Mouse (Mus musculus) embryonic facial prominence, embryonic 11.5 days (tissue): Measurements from ENCODE around the gene Uncx. TPM values are rescaled to one million over a fixed set of nuclear protein-coding genes. Genes with fewer than 3 reads are reported as not detected.
A peak's percentile ranks its signal among the peaks of the same experiment; 100 is the strongest.
"Not testable (repeated sequence)": the region's sequence is repeated elsewhere in the genome, so short reads cannot be mapped to it uniquely, and the experiment has no call there.

Experiments used
- ATAC-seq: fragments of 200-750 bp; cut with Nextera tagmentation; replicated peaks from 2 replicates; pipeline ENCODE4 v1.8.0; 2017; ENCODE audit warnings: low read depth; ENCODE audit not compliant: insufficient number of reproducible peaks, low FRiP score, low TSS enrichment
- DNase-seq: peaks from one replicate; pipeline ENCODE4 v3.0.0-alpha.2; 2015; ENCODE audit warnings: low spot score
- H3K27ac ChIP-seq: fragments of 300-500 bp; sonication (generic); replicated peaks from 2 replicates; pipeline ENCODE4 v1.5.1; 2014; ENCODE audit warnings: mild to moderate bottlenecking, low read depth, low read length, control low read depth
- H3K27me3 ChIP-seq: fragments of 300-500 bp; sonication (generic); 2 replicates; pipeline ENCODE4 v1.6.1; 2014; ENCODE audit warnings: mild to moderate bottlenecking, low read length, moderate library complexity, mixed read lengths; ENCODE audit not compliant: control insufficient read depth, insufficient read depth
- H3K36me3 ChIP-seq: fragments of 300-500 bp; sonication (generic); replicated peaks from 2 replicates; pipeline ENCODE4 v1.6.1; 2014; ENCODE audit warnings: low read depth, mild to moderate bottlenecking, low read length, moderate library complexity, mixed read lengths; ENCODE audit not compliant: control insufficient read depth, insufficient read depth
- H3K4me1 ChIP-seq: fragments of 300-500 bp; sonication (generic); 2 replicates; pipeline ENCODE4 v1.6.1; 2014; ENCODE audit warnings: low read length, mixed read lengths; ENCODE audit not compliant: control insufficient read depth, insufficient read depth
- H3K4me2 ChIP-seq: fragments of 300-500 bp; sonication (generic); 2 replicates; pipeline ENCODE4 v1.6.1; 2014; ENCODE audit warnings: low read depth, mild to moderate bottlenecking, control low read depth, low read length, moderate library complexity
- H3K4me3 ChIP-seq: fragments of 300-500 bp; sonication (generic); 2 replicates; pipeline ENCODE4 v1.5.1; 2014; ENCODE audit warnings: low read depth, low read length, control low read depth
- H3K9ac ChIP-seq: fragments of 300-500 bp; sonication (generic); replicated peaks from 2 replicates; pipeline ENCODE4 v1.6.1; 2014; ENCODE audit warnings: mild to moderate bottlenecking, control low read depth, low read length
- H3K9me3 ChIP-seq: fragments of 300-500 bp; sonication (generic); replicated peaks from 2 replicates; pipeline ENCODE4 v1.6.1; 2016; ENCODE audit warnings: mild to moderate bottlenecking, low read length, inconsistent platforms, mixed read lengths; ENCODE audit not compliant: control insufficient read depth
- WGBS: fragments of 180-500 bp; shearing (Covaris S2); extraction: QIAGEN DNeasy Blood & Tissue Kit; methylation state at CpG from one replicate; pipeline ENCODE4 v1.1.7; 2014; 5-methylcytosine and 5-hydroxymethylcytosine counted together
- polyA plus RNA-seq: library from polyadenylated mRNA; unstranded; fragments of >200 nt; fragmentation: Nextera tagmentation; extraction: Ambion mirVana; gene quantifications from 2 replicates; pipeline ENCODE4 v1.2.1, GENCODE M21; 2014

Uncx gene
- polyA plus RNA-seq, 1 experiment from 2014 or later, result 3.0 TPM

DNA sequence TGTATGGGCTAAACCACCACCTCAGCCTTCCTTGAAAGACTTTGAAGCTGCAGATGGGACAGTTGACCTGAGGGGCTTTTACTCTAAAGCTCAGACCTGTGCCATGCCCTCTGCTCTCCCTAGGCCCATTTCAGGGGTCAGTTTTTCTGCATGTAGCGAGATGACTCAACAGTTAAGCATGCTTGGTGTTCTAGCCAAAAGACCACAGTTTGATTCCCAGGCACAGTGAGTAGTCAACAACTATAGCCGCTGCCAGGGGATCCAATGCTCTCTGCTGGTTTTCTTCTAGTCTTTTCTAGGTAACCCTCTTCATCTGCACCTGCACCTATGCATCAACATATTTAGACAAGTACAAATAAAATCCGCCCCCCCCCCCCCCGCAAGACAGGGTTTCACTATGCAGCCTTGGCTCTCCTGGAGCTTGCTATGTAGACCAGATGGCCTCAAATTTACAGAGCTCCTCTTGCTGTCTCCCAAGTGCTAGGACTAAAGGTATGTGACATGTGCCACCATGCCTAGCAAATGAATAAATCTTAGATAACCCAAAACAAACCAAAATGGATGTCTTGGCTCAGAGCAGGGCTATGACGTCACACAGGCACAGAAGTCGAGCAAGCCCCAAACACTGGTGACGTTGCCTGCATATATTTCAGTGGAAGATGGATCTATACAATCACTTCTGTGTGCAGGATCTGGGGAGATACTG, 30.5 kb downstream of the Uncx start:
- Histone ChIP-seq H3K4me2 (no peak overlapping the region), H3K36me3 (no peaks in the 10 kb centered on the region), H3K9ac (no peak overlapping the region), H3K27me3 (no peaks in the 10 kb centered on the region), H3K4me1 (no peaks in the 10 kb centered on the region; the same call in 1 of the 2 replicates), H3K9me3 (no peaks in the 10 kb centered on the region; the same call in 1 of the 2 replicates), H3K4me3 (no peak overlapping the region), H3K27ac (no peak overlapping the region)
- ATAC-seq (no peak), DNase-seq (no peak)
- WGBS, result 78% methylated on average over 7 of the region's 7 CpGs

DNA sequence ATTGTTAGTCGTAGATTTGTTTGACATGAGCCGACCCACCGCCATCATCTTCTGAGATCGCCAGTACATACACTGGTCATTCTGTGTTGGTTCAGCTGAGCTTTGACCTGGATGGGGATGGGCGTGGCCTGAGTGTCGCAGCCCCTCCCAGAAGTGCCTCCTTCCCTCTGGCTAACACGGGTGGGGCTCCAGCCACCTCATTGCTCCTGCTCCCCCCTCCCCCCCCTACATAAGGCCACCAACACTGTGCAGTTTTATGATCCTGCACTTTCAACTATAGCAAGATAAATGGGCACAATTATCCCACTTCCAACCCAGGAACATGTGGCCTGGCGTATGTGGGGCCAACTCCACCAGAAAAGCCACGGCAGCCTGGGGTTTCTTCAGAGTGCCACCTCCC, 31.8 kb downstream of the Uncx start:
- Histone ChIP-seq H3K4me3 (no peak overlapping the region), H3K27me3 (peaks cover 6% of the 10 kb centered on the region), H3K9me3 (no peaks in the 10 kb centered on the region; the same call in 1 of the 2 replicates), H3K4me1 (no peaks in the 10 kb centered on the region; the same call in 1 of the 2 replicates), H3K9ac (no peak overlapping the region), H3K27ac (no peak overlapping the region), H3K36me3 (no peaks in the 10 kb centered on the region), H3K4me2 (no peak overlapping the region)
- 80% methylated on average over 9 of the region's 9 CpGs for WGBS
- ATAC-seq (no peak), DNase-seq (no peak)

DNA sequence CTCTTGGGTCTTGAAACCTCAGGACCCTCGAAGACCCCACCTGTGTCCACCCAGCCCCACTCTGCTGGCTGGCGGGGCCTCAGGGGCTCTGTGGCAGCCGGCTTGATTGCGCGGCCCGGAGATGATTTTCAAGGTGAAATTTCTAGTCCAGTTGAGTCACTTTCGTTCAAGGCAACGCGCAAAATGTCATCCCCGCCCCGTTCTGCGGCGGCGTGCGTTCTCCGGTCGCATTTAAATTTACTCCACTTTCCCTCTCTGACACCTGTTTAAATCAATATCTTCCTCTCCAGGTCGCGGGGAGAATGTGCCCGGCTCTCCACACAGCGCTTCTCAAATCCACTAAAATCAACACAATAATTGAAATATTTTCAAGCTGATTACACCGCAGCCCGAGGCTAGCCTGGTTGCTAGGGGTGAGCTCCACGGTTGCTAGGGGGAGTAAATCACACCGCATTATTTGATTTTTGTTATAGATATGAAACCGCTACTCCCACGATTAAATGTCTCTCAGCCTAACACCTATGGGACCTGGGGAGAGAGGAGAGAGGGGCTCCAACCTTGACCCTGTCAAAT, 37.0 kb downstream of the Uncx start:
- no peaks in the 10 kb centered on the region for H3K36me3 ChIP-seq
- H3K4me1 ChIP-seq, result no peaks in the 10 kb centered on the region; the same call in 1 of the 2 replicates
- DNase-seq (no peak), ATAC-seq (no peak)
- no peak overlapping the region for H3K4me2 ChIP-seq
- 26% methylated on average over 27 of the region's 27 CpGs for WGBS
- no peak overlapping the region for H3K9ac ChIP-seq
- peaks cover 49% of the 10 kb centered on the region for H3K27me3 ChIP-seq
- H3K9me3 ChIP-seq, result no peaks in the 10 kb centered on the region; the same call in 1 of the 2 replicates
- H3K4me3 ChIP-seq, result no peak overlapping the region
- no peak overlapping the region for H3K27ac ChIP-seq

DNA sequence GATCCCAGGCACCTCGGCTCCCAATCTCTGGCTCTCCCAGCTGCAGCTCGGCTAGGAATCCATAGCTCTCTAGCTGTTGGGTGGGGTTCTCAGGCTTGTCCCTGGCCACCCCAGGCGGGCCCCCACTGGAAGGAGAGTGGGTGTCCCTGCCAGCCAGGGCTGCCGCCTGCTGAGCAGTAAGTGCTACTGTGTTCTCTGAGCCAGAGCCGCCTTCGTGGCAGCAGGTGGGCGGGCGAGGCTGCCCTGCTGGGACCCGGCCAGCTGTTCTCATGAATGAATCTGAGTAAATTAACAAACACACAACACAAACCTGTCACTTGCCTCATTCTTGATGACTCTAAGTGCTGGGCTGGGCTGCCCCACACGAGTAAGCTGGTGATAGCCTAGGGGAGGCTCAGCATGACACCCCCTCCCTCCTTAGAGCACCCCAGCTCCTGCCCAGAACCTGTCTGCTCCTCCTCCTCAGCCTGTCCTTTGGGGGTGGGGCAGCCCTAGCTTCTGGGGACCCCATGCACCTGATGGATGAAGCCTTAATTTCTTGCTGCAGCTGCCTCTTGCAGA, 38.1 kb downstream of the Uncx start:
- 3% methylated on average over 10 of the region's 10 CpGs for WGBS
- no peak overlapping the region for H3K27ac ChIP-seq

DNA sequence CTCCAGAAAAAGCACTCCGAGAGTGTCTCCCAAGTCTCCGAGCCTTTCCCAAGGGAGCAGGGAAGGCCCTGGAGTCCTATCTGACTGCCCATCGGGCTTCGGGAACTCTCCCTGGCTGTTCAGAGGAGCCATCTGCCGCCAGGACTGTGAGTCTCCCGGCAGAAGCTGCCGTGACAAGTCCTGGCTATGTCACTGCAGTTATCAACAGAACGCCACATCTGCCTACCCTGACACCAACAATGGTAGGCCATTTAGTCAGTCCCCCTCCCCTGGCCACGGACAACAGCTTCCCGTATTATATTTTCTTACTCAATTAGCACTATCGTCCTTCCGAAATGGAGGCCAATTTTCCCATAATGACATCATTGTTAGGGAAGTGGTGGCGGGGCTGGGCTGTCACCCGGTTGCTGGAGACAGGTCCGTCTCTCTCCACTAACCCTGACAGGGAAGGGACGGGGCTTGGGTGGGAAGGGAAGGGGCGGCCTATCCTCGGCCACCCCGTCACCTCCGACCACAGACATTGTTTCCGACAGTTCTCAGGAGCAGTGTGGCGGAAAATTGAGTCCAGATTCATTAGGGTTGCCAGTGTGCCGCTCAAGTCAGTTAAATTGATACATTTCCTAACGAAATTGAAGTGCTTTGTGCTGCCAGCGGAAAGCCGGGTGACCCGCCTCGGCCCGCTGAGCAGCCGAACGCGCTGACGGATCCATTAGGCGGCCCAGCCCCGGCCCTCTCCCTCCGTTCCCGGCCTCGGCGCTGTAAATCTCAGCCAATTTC, 41.9 kb downstream of the Uncx start:
- peak; percentile 33 for DNase-seq
- Histone ChIP-seq H3K9me3 (no peaks in the 10 kb centered on the region), H3K36me3 (no peaks in the 10 kb centered on the region), H3K9ac (no peak overlapping the region), H3K4me1 (no peaks in the 10 kb centered on the region; the same call in 1 of the 2 replicates), H3K4me3 (no peak overlapping the region), H3K4me2 (no peak overlapping the region; the same call in 1 of the 2 replicates), H3K27me3 (peaks cover 52% of the 10 kb centered on the region), H3K27ac (no peak overlapping the region)
- 2% methylated on average over 39 of the region's 39 CpGs for WGBS
- ATAC-seq, result peak; percentile 72

More for the DNA sequence above, 38.1 kb downstream of the Uncx start:
- Histone ChIP-seq H3K36me3 (no peaks in the 10 kb centered on the region), H3K4me2 (no peak overlapping the region), H3K4me3 (no peak overlapping the region), H3K9me3 (no peaks in the 10 kb centered on the region), H3K27me3 (peaks cover 58% of the 10 kb centered on the region), H3K4me1 (no peaks in the 10 kb centered on the region; the same call in 1 of the 2 replicates), H3K9ac (no peak overlapping the region)
- no peak for DNase-seq
- no peak for ATAC-seq

DNA sequence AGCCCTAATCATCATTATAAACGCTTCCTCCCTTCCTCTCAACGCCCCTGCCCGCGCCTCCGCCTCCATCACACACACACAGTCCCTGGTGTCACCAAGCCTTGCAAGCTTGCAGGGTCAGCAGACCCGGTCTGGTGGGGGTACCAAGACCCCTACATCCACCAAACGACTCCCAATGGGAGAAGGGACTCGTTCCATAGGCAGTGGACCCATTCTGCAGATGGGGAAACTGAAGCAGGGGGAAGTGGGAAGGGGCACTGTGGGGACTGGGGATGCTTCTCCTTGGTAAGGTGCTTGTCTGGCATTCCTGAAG, 42.4 kb downstream of the Uncx start:
- no peak; the same call in 1 of the 2 replicates for ATAC-seq
- Histone ChIP-seq H3K27ac (no peak overlapping the region), H3K4me1 (no peaks in the 10 kb centered on the region; the same call in 1 of the 2 replicates), H3K4me2 (no peak overlapping the region; the same call in 1 of the 2 replicates), H3K36me3 (no peaks in the 10 kb centered on the region), H3K9ac (no peak overlapping the region), H3K4me3 (no peak overlapping the region), H3K27me3 (peaks cover 51% of the 10 kb centered on the region), H3K9me3 (no peaks in the 10 kb centered on the region)
- 9% methylated on average over 8 of the region's 8 CpGs for WGBS
- no peak for DNase-seq

DNA sequence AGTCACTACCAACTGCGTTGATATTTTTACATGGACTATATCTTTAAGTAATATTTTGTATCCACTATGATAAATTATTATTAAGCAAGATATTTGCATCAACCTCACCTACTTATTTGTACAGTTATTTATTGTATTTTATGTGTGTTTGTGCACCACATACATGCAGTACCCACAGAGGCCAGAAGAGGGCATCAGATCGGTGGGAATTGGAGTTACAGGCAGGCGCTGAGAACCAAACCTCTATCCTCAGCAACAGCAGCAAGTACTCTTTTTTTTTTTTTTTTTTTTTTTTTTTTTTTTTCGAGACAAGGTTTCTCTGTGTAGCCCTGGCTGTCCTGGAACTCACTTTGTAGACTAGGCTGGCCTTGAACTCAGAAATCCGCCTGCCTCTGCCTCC, 44.2 kb downstream of the Uncx start:
- not testable (repeated sequence) for DNase-seq, H3K4me3 ChIP-seq, H3K27ac ChIP-seq, H3K4me2 ChIP-seq, H3K4me1 ChIP-seq, ATAC-seq, H3K9me3 ChIP-seq, H3K9ac ChIP-seq, H3K36me3 ChIP-seq
- WGBS, result 86% methylated on average over 4 of the region's 5 CpGs
- peaks cover 34% of the 10 kb centered on the region for H3K27me3 ChIP-seq
